Mouse (Mus musculus) hindbrain, embryonic 13.5 days (tissue): ENCODE measurements around the gene Bcl2a1d. TPM values are rescaled to one million over a fixed set of nuclear protein-coding genes. Genes with fewer than 3 reads are reported as not detected.

Source experiments
- polyA plus RNA-seq: library from polyadenylated mRNA; unstranded; fragments of >200 nt; fragmentation: Nextera tagmentation; extraction: Ambion mirVana; gene quantifications from 2 replicates; pipeline ENCODE4 v1.2.1, GENCODE M21; 2015

Gene Bcl2a1d
- polyA plus RNA-seq, 1 experiment from 2014 or later, result not detected

Other genes starting within 250 kb of the Bcl2a1d start
- gene Syncrip, start 249.3 kb downstream of the Bcl2a1d start, polyA plus RNA-seq, result 89.3 and 94.2 TPM in 2 replicates
- gene Zfp949, start 183.9 kb downstream of the Bcl2a1d start, polyA plus RNA-seq, result 20.1 and 22.3 TPM in 2 replicates
- 0.18 and 0.28 TPM in 2 replicates for gene Trim43a, start 151.0 kb downstream of the Bcl2a1d start, polyA plus RNA-seq
- 41.8 and 44.5 TPM in 2 replicates for gene Mthfsl, start 11.6 kb downstream of the Bcl2a1d start, polyA plus RNA-seq
- gene Trim43c, start 107.2 kb upstream of the Bcl2a1d start, polyA plus RNA-seq, result not detected in 2 replicates
- gene Bcl2a1a, start 225.0 kb upstream of the Bcl2a1d start, polyA plus RNA-seq, result not detected in 2 replicates